Mouse (Mus musculus) brain, embryonic 18.5 days (tissue): ENCODE data around the gene Miga2.

Experiments used
- DNase-seq: peaks from one replicate; pipeline ENCODE4 v3.0.0-alpha.2; 2012; ENCODE audit warnings: low read depth, low spot score

Miga2 gene

GRCm38 (mm10) chr2:30363773-30364650 lies at the start of gene Miga2:
Miga2 (plus strand) TSS chr2:30364233.
- DNase-seq: peak; percentile 98

- no peak for DNase-seq
Observed at GRCm38 (mm10) chr2:30316136-30316535, 47.9 kb upstream of the Miga2 start.

- no peak for DNase-seq
Observed at GRCm38 (mm10) chr2:30316955-30317354, 47.1 kb upstream of the Miga2 start.

GRCm38 (mm10) chr2:30319260-30319659 lies 44.8 kb upstream of the Miga2 start:
- DNase-seq: no peak

- DNase-seq: no peak
Observed at GRCm38 (mm10) chr2:30323111-30323510, 40.9 kb upstream of the Miga2 start.

- no peak for DNase-seq
Observed at GRCm38 (mm10) chr2:30325296-30325695, 38.7 kb upstream of the Miga2 start.

- no peak for DNase-seq
Observed at GRCm38 (mm10) chr2:30327276-30327675, 36.8 kb upstream of the Miga2 start.

GRCm38 (mm10) chr2:30328791-30329190 lies 35.2 kb upstream of the Miga2 start:
- DNase-seq: no peak

- no peak for DNase-seq
Observed at GRCm38 (mm10) chr2:30335324-30335723, 28.7 kb upstream of the Miga2 start.

- DNase-seq: no peak
Observed at GRCm38 (mm10) chr2:30336174-30336915, 27.7 kb upstream of the Miga2 start.

GRCm38 (mm10) chr2:30337179-30337578 lies 26.9 kb upstream of the Miga2 start:
- DNase-seq: no peak

GRCm38 (mm10) chr2:30342061-30342460 lies 22.0 kb upstream of the Miga2 start:
- DNase-seq: no peak

GRCm38 (mm10) chr2:30342544-30342943 lies 21.5 kb upstream of the Miga2 start:
- DNase-seq: no peak

GRCm38 (mm10) chr2:30343601-30344137 lies 20.4 kb upstream of the Miga2 start:
- DNase-seq: no peak

GRCm38 (mm10) chr2:30345971-30346676 lies 17.9 kb upstream of the Miga2 start:
- no peak for DNase-seq

GRCm38 (mm10) chr2:30349196-30349595 lies 14.8 kb upstream of the Miga2 start:
- no peak for DNase-seq

- DNase-seq: no peak
Observed at GRCm38 (mm10) chr2:30351149-30351548, 12.9 kb upstream of the Miga2 start.

- DNase-seq: no peak
Observed at GRCm38 (mm10) chr2:30355861-30356260, 8.2 kb upstream of the Miga2 start.

- DNase-seq: no peak
Observed at GRCm38 (mm10) chr2:30356266-30356665, 7.8 kb upstream of the Miga2 start.

- DNase-seq: no peak
Observed at GRCm38 (mm10) chr2:30356906-30357305, 7.1 kb upstream of the Miga2 start.

- DNase-seq: no peak
Observed at GRCm38 (mm10) chr2:30357552-30358510, 6.2 kb upstream of the Miga2 start.
